Mouse (Mus musculus) limb, embryonic 12.5 days (tissue): Measurements from ENCODE around the gene Stk10. TPM values are rescaled to one million over a fixed set of nuclear protein-coding genes. Genes with fewer than 3 reads are reported as not detected.
"Not testable (repeated sequence)": the region's sequence is repeated elsewhere in the genome, so short reads cannot be mapped to it uniquely, and the experiment has no call there.

ENCODE experiments used
- ATAC-seq: fragments of 200-750 bp; cut with Nextera tagmentation; 2 replicates; pipeline ENCODE4 v1.8.0; 2017; ENCODE audit warnings: low read depth, moderate TSS enrichment; ENCODE audit not compliant: insufficient number of reproducible peaks, insufficient read depth, low FRiP score, low TSS enrichment
- H3K27ac ChIP-seq: fragments of 300-500 bp; sonication (generic); 2 replicates; pipeline ENCODE4 v1.5.1; 2016; ENCODE audit warnings: mild to moderate bottlenecking, moderate library complexity
- H3K27me3 ChIP-seq: fragments of 300-500 bp; sonication (generic); 2 replicates; pipeline ENCODE4 v1.6.1; 2016; ENCODE audit warnings: mild to moderate bottlenecking, moderate library complexity
- H3K36me3 ChIP-seq: fragments of 300-500 bp; sonication (generic); 2 replicates; pipeline ENCODE4 v1.6.1; 2016; ENCODE audit warnings: mild to moderate bottlenecking, moderate library complexity
- H3K4me1 ChIP-seq: fragments of 300-500 bp; sonication (generic); replicated peaks from 2 replicates; pipeline ENCODE4 v1.6.1; 2016
- H3K4me2 ChIP-seq: fragments of 300-500 bp; sonication (generic); 2 replicates; pipeline ENCODE4 v1.6.1; 2016; ENCODE audit warnings: mild to moderate bottlenecking, moderate library complexity
- H3K4me3 ChIP-seq: fragments of 300-500 bp; sonication (generic); replicated peaks from 2 replicates; pipeline ENCODE4 v1.5.1; 2016; ENCODE audit warnings: mild to moderate bottlenecking
- H3K9ac ChIP-seq: fragments of 300-500 bp; sonication (generic); replicated peaks from 2 replicates; pipeline ENCODE4 v1.6.1; 2016; ENCODE audit warnings: mild to moderate bottlenecking, moderate library complexity
- H3K9me3 ChIP-seq: fragments of 300-500 bp; sonication (generic); 2 replicates; pipeline ENCODE4 v1.6.1; 2016; ENCODE audit warnings: mild to moderate bottlenecking, moderate library complexity
- WGBS: fragments of 180-500 bp; shearing (Covaris S2); methylation state at CpG from one replicate; pipeline ENCODE4 v1.1.7; 2016; 5-methylcytosine and 5-hydroxymethylcytosine counted together
- polyA plus RNA-seq: library from polyadenylated mRNA; unstranded; fragments of >200 nt; fragmentation: Nextera tagmentation; extraction: Ambion mirVana; gene quantifications from 2 replicates; pipeline ENCODE4 v1.2.1, GENCODE M21; 2016

Stk10 gene
- polyA plus RNA-seq, 1 experiment from 2014 or later: 2.6 TPM

GRCm38 (mm10) chr11:32503711-32504110 lies 29.4 kb upstream of the Stk10 start:
- H3K36me3 ChIP-seq: peaks cover 42% of the 10 kb centered on the region
- WGBS: 92% methylated on average over 2 of the region's 2 CpGs
- H3K4me1 ChIP-seq: no peaks in the 10 kb centered on the region
- H3K9ac ChIP-seq: no peak overlapping the region
- H3K27ac ChIP-seq: no peak overlapping the region
- H3K4me2 ChIP-seq: no peak overlapping the region
- H3K27me3 ChIP-seq: no peaks in the 10 kb centered on the region
- ATAC-seq: no peak
- H3K4me3 ChIP-seq: no peak overlapping the region
- no peaks in the 10 kb centered on the region for H3K9me3 ChIP-seq

GRCm38 (mm10) chr11:32505091-32505739 lies 27.9 kb upstream of the Stk10 start:
- WGBS: 84% methylated on average over 7 of the region's 7 CpGs
- Histone ChIP-seq H3K4me2 (no peak overlapping the region), H3K9me3 (no peaks in the 10 kb centered on the region), H3K27me3 (no peaks in the 10 kb centered on the region), H3K9ac (no peak overlapping the region), H3K4me1 (no peaks in the 10 kb centered on the region), H3K4me3 (no peak overlapping the region), H3K36me3 (peaks cover 31% of the 10 kb centered on the region), H3K27ac (no peak overlapping the region)
- ATAC-seq: no peak

- H3K4me1 ChIP-seq: no peaks in the 10 kb centered on the region
- no peaks in the 10 kb centered on the region for H3K9me3 ChIP-seq
- no peak overlapping the region for H3K4me2 ChIP-seq
- H3K27ac ChIP-seq: no peak overlapping the region
- H3K4me3 ChIP-seq: no peak overlapping the region
- H3K36me3 ChIP-seq: peaks cover 14% of the 10 kb centered on the region
- ATAC-seq: no peak
- 52% methylated on average over 1 of the region's 1 CpGs for WGBS
- H3K9ac ChIP-seq: no peak overlapping the region
- H3K27me3 ChIP-seq: no peaks in the 10 kb centered on the region
Measured at GRCm38 (mm10) chr11:32510930-32511329, 22.2 kb upstream of the Stk10 start.

- H3K27me3 ChIP-seq, H3K9me3 ChIP-seq, H3K27ac ChIP-seq, ATAC-seq, H3K9ac ChIP-seq, H3K4me2 ChIP-seq, H3K4me1 ChIP-seq, H3K4me3 ChIP-seq: not testable (repeated sequence)
- 92% methylated on average over 5 of the region's 5 CpGs for WGBS
- peaks cover 48% of the 10 kb centered on the region for H3K36me3 ChIP-seq
Measured at GRCm38 (mm10) chr11:32514853-32515252, 18.3 kb upstream of the Stk10 start.

- H3K4me2 ChIP-seq: no peak overlapping the region
- H3K4me1 ChIP-seq: no peaks in the 10 kb centered on the region
- H3K27me3 ChIP-seq: no peaks in the 10 kb centered on the region
- no peaks in the 10 kb centered on the region for H3K9me3 ChIP-seq
- peaks cover 48% of the 10 kb centered on the region for H3K36me3 ChIP-seq
- no peak overlapping the region for H3K9ac ChIP-seq
- ATAC-seq: no peak
- H3K27ac ChIP-seq: no peak overlapping the region
- WGBS: 90% methylated on average over 12 of the region's 12 CpGs
- H3K4me3 ChIP-seq: no peak overlapping the region
Measured at GRCm38 (mm10) chr11:32516091-32516490, 17.0 kb upstream of the Stk10 start.

- no peak overlapping the region for H3K9ac ChIP-seq
- no peak overlapping the region for H3K4me3 ChIP-seq
- H3K27me3 ChIP-seq: no peaks in the 10 kb centered on the region
- H3K4me2 ChIP-seq: no peak overlapping the region
- peak overlapping the region; percentile 50 for H3K27ac ChIP-seq
- no peaks in the 10 kb centered on the region for H3K9me3 ChIP-seq
- H3K36me3 ChIP-seq: peaks cover 43% of the 10 kb centered on the region
- H3K4me1 ChIP-seq: no peaks in the 10 kb centered on the region
- no peak for ATAC-seq
- WGBS: 86% methylated on average over 8 of the region's 8 CpGs
Measured at GRCm38 (mm10) chr11:32516916-32517712, 16.0 kb upstream of the Stk10 start.

- 94% methylated on average over 4 of the region's 4 CpGs for WGBS
- no peak overlapping the region for H3K9ac ChIP-seq
- no peaks in the 10 kb centered on the region for H3K4me1 ChIP-seq
- H3K27ac ChIP-seq: no peak overlapping the region
- H3K9me3 ChIP-seq: no peaks in the 10 kb centered on the region
- H3K4me2 ChIP-seq: no peak overlapping the region
- H3K36me3 ChIP-seq: peaks cover 43% of the 10 kb centered on the region
- ATAC-seq: no peak
- H3K27me3 ChIP-seq: no peaks in the 10 kb centered on the region
- no peak overlapping the region for H3K4me3 ChIP-seq
Measured at GRCm38 (mm10) chr11:32518770-32519169, 14.3 kb upstream of the Stk10 start.

- no peaks in the 10 kb centered on the region for H3K9me3 ChIP-seq
- H3K9ac ChIP-seq: no peak overlapping the region
- no peak for ATAC-seq
- no peak overlapping the region for H3K4me3 ChIP-seq
- peaks cover 48% of the 10 kb centered on the region for H3K36me3 ChIP-seq
- no peak overlapping the region for H3K27ac ChIP-seq
- H3K27me3 ChIP-seq: no peaks in the 10 kb centered on the region
- no peaks in the 10 kb centered on the region for H3K4me1 ChIP-seq
- no peak overlapping the region for H3K4me2 ChIP-seq
- WGBS: 90% methylated on average over 1 of the region's 1 CpGs
Measured at GRCm38 (mm10) chr11:32519354-32519753, 13.8 kb upstream of the Stk10 start.

- H3K27ac ChIP-seq: no peak overlapping the region
- H3K4me1 ChIP-seq: no peaks in the 10 kb centered on the region
- no peak for ATAC-seq
- H3K36me3 ChIP-seq: peaks cover 51% of the 10 kb centered on the region
- no peaks in the 10 kb centered on the region for H3K27me3 ChIP-seq
- H3K9ac ChIP-seq: no peak overlapping the region
- no peak overlapping the region for H3K4me2 ChIP-seq
- H3K9me3 ChIP-seq: no peaks in the 10 kb centered on the region
- WGBS: 54% methylated on average over 2 of the region's 2 CpGs
- no peak overlapping the region for H3K4me3 ChIP-seq
Measured at GRCm38 (mm10) chr11:32521246-32521645, 11.9 kb upstream of the Stk10 start.

- ATAC-seq: no peak
- WGBS: 83% methylated on average over 11 of the region's 11 CpGs
Measured at GRCm38 (mm10) chr11:32524122-32524920, 8.8 kb upstream of the Stk10 start.

GRCm38 (mm10) chr11:32527006-32527405 lies 6.1 kb upstream of the Stk10 start:
- H3K36me3 ChIP-seq: peaks cover 17% of the 10 kb centered on the region; the same call in 1 of the 2 replicates
- H3K4me3 ChIP-seq: no peak overlapping the region
- no peak overlapping the region for H3K9ac ChIP-seq
- peaks cover 5% of the 10 kb centered on the region; the same call in 1 of the 2 replicates for H3K4me1 ChIP-seq
- no peak for ATAC-seq
- H3K27ac ChIP-seq: no peak overlapping the region
- H3K9me3 ChIP-seq: no peaks in the 10 kb centered on the region
- peaks cover 19% of the 10 kb centered on the region for H3K27me3 ChIP-seq
- H3K4me2 ChIP-seq: no peak overlapping the region
- WGBS: 91% methylated on average over 4 of the region's 4 CpGs

More at GRCm38 (mm10) chr11:32524122-32524920, 8.8 kb upstream of the Stk10 start:
- H3K4me1 ChIP-seq: no peaks in the 10 kb centered on the region
- H3K4me3 ChIP-seq: no peak overlapping the region
- no peak overlapping the region for H3K9ac ChIP-seq
- H3K36me3 ChIP-seq: peaks cover 26% of the 10 kb centered on the region
- no peak overlapping the region for H3K27ac ChIP-seq
- no peak overlapping the region for H3K4me2 ChIP-seq
- no peaks in the 10 kb centered on the region for H3K27me3 ChIP-seq
- no peaks in the 10 kb centered on the region for H3K9me3 ChIP-seq
